Mouse (Mus musculus) erythroblast, embryonic 14.5 days (primary cell): ENCODE measurements around the gene Fam50b.

Experiments used
- GATA1 ChIP-seq: IDR thresholded peaks from 2 replicates; pipeline ENCODE4 v1.6.1; 2012; ENCODE audit warnings: low read length, inconsistent platforms, mixed read lengths
- TAL1 ChIP-seq: IDR thresholded peaks from 3 replicates; pipeline ENCODE4 v1.6.1; 2012; ENCODE audit warnings: low read length, inconsistent platforms, mixed read lengths

- TF ChIP-seq TAL1 = no peak
- TF ChIP-seq GATA1 = no peak
Observed at GRCm38 (mm10) chr13:34781611-34782009, 47.0 kb downstream of the Fam50b start.
